Mouse (Mus musculus): ENCODE data around the gene Epha1. TPM values are rescaled to one million over a fixed set of nuclear protein-coding genes. Genes with fewer than 3 reads are reported as not detected.

The Epha1 gene
- total and polyA plus RNA-seq, 3 experiments = 0.04 TPM; not detected in 2

DNA sequence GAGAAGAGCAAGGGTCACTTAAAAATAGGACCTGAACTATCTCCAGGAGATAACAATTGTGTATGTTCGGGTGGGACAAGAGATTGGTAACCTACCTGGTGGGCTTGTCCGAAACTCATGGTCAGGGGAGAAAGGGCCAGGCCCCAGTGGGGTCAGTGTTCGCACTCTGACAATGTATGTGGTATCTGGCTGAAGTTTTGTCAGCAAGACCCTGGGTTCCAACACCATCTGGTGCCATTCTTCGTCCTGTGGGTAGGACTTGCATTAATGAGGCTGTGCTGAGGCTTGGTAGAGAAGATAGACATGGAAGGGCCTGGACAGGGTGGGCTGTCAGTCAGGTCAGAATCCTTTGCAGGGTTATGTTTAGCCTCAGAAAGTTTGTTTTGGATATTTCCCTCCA is 9.0 kb downstream of the Epha1 start:
- Histone ChIP-seq H3K9me3 (replicated peaks; ENCODE audit: insufficient read depth, low read length) (no peaks in the 10 kb centered on the region), H3K27me3 (ENCODE audit: control insufficient read depth in 1 of 2, insufficient read depth in 2 of 2, low read length in 2 of 2) (peaks cover 0 to 2% of the 10 kb centered on the region in 2 experiments; a peak in 1 of 4 replicates), H3K9ac (ENCODE audit: control insufficient read depth, low read depth, low read length, poor library complexity, severe bottlenecking) (no peak overlapping the region), H3K4me3 (ENCODE audit: control insufficient read depth in 1 of 2, insufficient read depth in 1 of 2, low read depth in 2 of 2, low read length in 2 of 2) (no peak overlapping the region), H3K79me2 (ENCODE audit: control insufficient read depth, insufficient read depth, low read length, poor library complexity) (no peaks in the 10 kb centered on the region), H3K36me3 (ENCODE audit: control insufficient read depth in 1 of 2, insufficient read depth in 2 of 2, low read length in 2 of 2) (peaks cover 0 to 2% of the 10 kb centered on the region in 2 experiments; a peak in 2 of 4 replicates), H3K27ac (ENCODE audit: control insufficient read depth, low read depth, low read length) (no peak overlapping the region), H3K4me1 (ENCODE audit: control insufficient read depth in 1 of 2, insufficient read depth in 2 of 2, low read length in 2 of 2) (peaks cover 0 to 11% of the 10 kb centered on the region in 2 experiments; a peak in 2 of 4 replicates)
- TF ChIP-seq MEF2A (IDR thresholded peaks at IDR 0.05; ENCODE audit: extremely low read depth, insufficient replicate concordance, low read depth, low read length, poor library complexity, severe bottlenecking) (no peak), CHD1 (IDR thresholded peaks at IDR 0.05; ENCODE audit: low read depth, low read length) (no peak), NRF1 (IDR thresholded peaks at IDR 0.05; ENCODE audit: insufficient read depth, low read depth, low read length, poor library complexity, severe bottlenecking) (no peak), SIN3A (IDR thresholded peaks at IDR 0.05; ENCODE audit: low read length) (no peak), TCF12 (IDR thresholded peaks at IDR 0.05; ENCODE audit: low read depth, low read length) (no peak), JUND (IDR thresholded peaks at IDR 0.05; ENCODE audit: low read depth, low read length) (no peak), ELF1 (IDR thresholded peaks at IDR 0.05; ENCODE audit: low read depth, low read length) (no peak), GABPA (IDR thresholded peaks at IDR 0.05; ENCODE audit: low read depth, low read length) (no peak), EP300 (IDR thresholded peaks at IDR 0.05; ENCODE audit: low read depth in 1 of 2, low read length in 2 of 2) (no peak), RCOR1 (IDR thresholded peaks at IDR 0.05; ENCODE audit: low read depth, low read length) (no peak), MAX (IDR thresholded peaks at IDR 0.05; ENCODE audit: low read length) (no peak)
- no peak for DNase-seq (ENCODE audit: low read depth, low spot score)

DNA sequence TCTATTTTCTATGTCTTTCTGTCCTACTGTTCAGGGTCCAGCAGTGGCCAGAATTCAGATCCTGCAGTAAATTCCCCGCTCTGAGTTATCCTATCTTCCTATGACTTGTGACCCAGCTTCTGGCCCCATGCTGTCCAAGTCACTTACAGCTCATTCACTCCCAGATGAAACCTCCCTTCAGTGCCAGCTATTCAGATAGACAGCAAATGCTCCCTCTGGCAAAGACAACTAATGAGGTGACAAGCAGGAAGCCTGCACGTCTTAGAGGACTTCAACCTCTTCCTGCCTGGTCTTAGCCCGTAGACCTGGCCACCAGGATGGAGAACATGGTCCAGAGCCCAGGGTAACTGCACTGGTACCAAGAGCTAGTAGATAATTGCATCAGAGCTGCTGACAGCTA is 10.1 kb downstream of the Epha1 start:
- no peak overlapping the region for H3K27ac ChIP-seq (ENCODE audit: control insufficient read depth, low read depth, low read length)
- H3K4me1 ChIP-seq (ENCODE audit: control insufficient read depth in 1 of 2, insufficient read depth in 2 of 2, low read length in 2 of 2) = peaks cover 0 to 11% of the 10 kb centered on the region in 2 experiments; a peak in 2 of 4 replicates
- H3K27me3 ChIP-seq (ENCODE audit: control insufficient read depth in 1 of 2, insufficient read depth in 2 of 2, low read length in 2 of 2) = no peaks in the 10 kb centered on the region
- H3K36me3 ChIP-seq (ENCODE audit: control insufficient read depth in 1 of 2, insufficient read depth in 2 of 2, low read length in 2 of 2) = peaks cover 0 to 2% of the 10 kb centered on the region in 2 experiments; a peak in 2 of 4 replicates
- no peaks in the 10 kb centered on the region for H3K79me2 ChIP-seq (ENCODE audit: control insufficient read depth, insufficient read depth, low read length, poor library complexity)
- H3K9ac ChIP-seq (ENCODE audit: control insufficient read depth, low read depth, low read length, poor library complexity, severe bottlenecking) = no peak overlapping the region
- no peak overlapping the region for H3K4me3 ChIP-seq (ENCODE audit: control insufficient read depth in 1 of 2, insufficient read depth in 1 of 2, low read depth in 2 of 2, low read length in 2 of 2)
- DNase-seq (ENCODE audit: low read depth, low spot score) = no peak
- no peaks in the 10 kb centered on the region for H3K9me3 ChIP-seq (replicated peaks; ENCODE audit: insufficient read depth, low read length)
- TF ChIP-seq ZKSCAN1 (IDR thresholded peaks at IDR 0.05; ENCODE audit: low read depth, low read length) = no peak
- TF ChIP-seq MXI1 (IDR thresholded peaks at IDR 0.05; ENCODE audit: low read depth, low read length) = no peak
- TF ChIP-seq SIN3A (IDR thresholded peaks at IDR 0.05; ENCODE audit: low read length) = no peak
- no peak for TF ChIP-seq MAX (IDR thresholded peaks at IDR 0.05; ENCODE audit: low read length)

GRCm38 (mm10) chr6:42362497-42362896 is 10.6 kb downstream of the Epha1 start:
- TF ChIP-seq TCF12 (IDR thresholded peaks at IDR 0.05; ENCODE audit: low read depth, low read length) (no peak), GABPA (IDR thresholded peaks at IDR 0.05; ENCODE audit: low read depth, low read length) (no peak), MAX (IDR thresholded peaks at IDR 0.05; ENCODE audit: low read length) (no peak), MXI1 (IDR thresholded peaks at IDR 0.05; ENCODE audit: low read depth, low read length) (no peak), BHLHE40 (IDR thresholded peaks at IDR 0.05; ENCODE audit: borderline replicate concordance, low read depth, low read length) (no peak), KAT2A (conservative IDR thresholded peaks at IDR 0.05; ENCODE audit: low read depth, low read length) (no peak), ETS1 (IDR thresholded peaks at IDR 0.05; ENCODE audit: low read depth, low read length) (no peak), CHD2 (IDR thresholded peaks at IDR 0.05; ENCODE audit: low read length) (no peak), MAFK (IDR thresholded peaks at IDR 0.05; ENCODE audit: borderline replicate concordance, low read depth, low read length) (no peak), MAZ (IDR thresholded peaks at IDR 0.05; ENCODE audit: low read depth, low read length) (no peak), ZC3H11A (IDR thresholded peaks at IDR 0.05; ENCODE audit: low read depth, low read length) (no peak), HCFC1 (IDR thresholded peaks at IDR 0.05; ENCODE audit: low read depth, low read length) (no peak), CTCF (IDR thresholded peaks at IDR 0.05 in 2 of 3, conservative IDR thresholded peaks at IDR 0.05 in 1 of 3; ENCODE audit: control insufficient read depth in 1 of 3, insufficient read depth in 1 of 3, low read depth in 2 of 3, low read length in 3 of 3, poor library complexity in 1 of 3, severe bottlenecking in 1 of 3) (no peak), CHD1 (IDR thresholded peaks at IDR 0.05; ENCODE audit: low read depth, low read length) (no peak), NELFE (IDR thresholded peaks at IDR 0.05; ENCODE audit: low read depth, low read length) (no peak), SIN3A (IDR thresholded peaks at IDR 0.05; ENCODE audit: low read length) (no peak), POLR2AphosphoS5 (IDR thresholded peaks at IDR 0.05; ENCODE audit: borderline replicate concordance, low read depth, low read length) (no peak), MYB (IDR thresholded peaks at IDR 0.05; ENCODE audit: low read depth, low read length) (no peak)
- no peak overlapping the region for H3K27ac ChIP-seq (ENCODE audit: control insufficient read depth, low read depth, low read length)
- H3K4me3 ChIP-seq (ENCODE audit: control insufficient read depth in 1 of 2, insufficient read depth in 1 of 2, low read depth in 2 of 2, low read length in 2 of 2) = no peak overlapping the region
- H3K27me3 ChIP-seq (ENCODE audit: control insufficient read depth in 1 of 2, insufficient read depth in 2 of 2, low read length in 2 of 2) = no peaks in the 10 kb centered on the region
- H3K36me3 ChIP-seq (ENCODE audit: control insufficient read depth in 1 of 2, insufficient read depth in 2 of 2, low read length in 2 of 2) = peaks cover 0 to 2% of the 10 kb centered on the region in 2 experiments; a peak in 2 of 4 replicates
- H3K9ac ChIP-seq (ENCODE audit: control insufficient read depth, low read depth, low read length, poor library complexity, severe bottlenecking) = no peak overlapping the region
- DNase-seq (ENCODE audit: low read depth, low spot score) = no peak
- no peaks in the 10 kb centered on the region for H3K79me2 ChIP-seq (ENCODE audit: control insufficient read depth, insufficient read depth, low read length, poor library complexity)
- H3K9me3 ChIP-seq (replicated peaks; ENCODE audit: insufficient read depth, low read length) = no peaks in the 10 kb centered on the region
- H3K4me1 ChIP-seq (ENCODE audit: control insufficient read depth in 1 of 2, insufficient read depth in 2 of 2, low read length in 2 of 2) = peaks cover 0 to 11% of the 10 kb centered on the region in 2 experiments; a peak in 2 of 4 replicates

Measured in MEL (cell line).